Mouse (Mus musculus): ENCODE measurements around the gene Dst. TPM values are rescaled to one million over a fixed set of nuclear protein-coding genes. Genes with fewer than 3 reads are reported as not detected.

Dst gene
- total and polyA plus RNA-seq, 2 experiments from 2014 or later: 21.7 to 106 TPM

GRCm38 (mm10) chr1:34135535-34135934, 227.5 kb downstream of the Dst start:
- H3K27ac ChIP-seq (ENCODE audit: low read depth): no peak overlapping the region
- no peak overlapping the region for H3K4me3 ChIP-seq (ENCODE audit: low read depth, low read length)
- TF ChIP-seq CTCF (IDR thresholded peaks at IDR 0.05; ENCODE audit: low read depth): no peak
- no peak for TF ChIP-seq EP300 (IDR thresholded peaks at IDR 0.05; ENCODE audit: low read depth)
- 87% methylated on average over 3 of the region's 3 CpGs for WGBS
- H3K4me1 ChIP-seq (ENCODE audit: control insufficient read depth, insufficient read depth): peaks cover 40% of the 10 kb centered on the region
- no peaks in the 10 kb centered on the region for H3K27me3 ChIP-seq (ENCODE audit: control insufficient read depth, insufficient read depth, low read length)
- ATAC-seq (ENCODE audit: insufficient read depth, low read depth) (no peak), DNase-seq (ENCODE audit: low spot score) (no peak)
- no peak overlapping the region for H3K9ac ChIP-seq (replicated peaks; ENCODE audit: low read depth, low read length)
- H3K36me3 ChIP-seq (replicated peaks; ENCODE audit: control insufficient read depth, insufficient read depth, low read length): peaks cover 16% of the 10 kb centered on the region
- H3K4me2 ChIP-seq (ENCODE audit: low read depth, low read length): no peak overlapping the region
- H3K9me3 ChIP-seq (replicated peaks; ENCODE audit: control insufficient read depth, low read length): no peaks in the 10 kb centered on the region

GRCm38 (mm10) chr1:34139191-34139853, 231.3 kb downstream of the Dst start:
- Histone ChIP-seq H3K4me2 (ENCODE audit: low read depth, low read length) (no peak overlapping the region), H3K9ac (replicated peaks; ENCODE audit: low read depth, low read length) (no peak overlapping the region), H3K4me1 (ENCODE audit: control insufficient read depth, insufficient read depth) (peaks cover 20% of the 10 kb centered on the region), H3K27ac (ENCODE audit: low read depth) (no peak overlapping the region), H3K4me3 (ENCODE audit: low read depth, low read length) (no peak overlapping the region), H3K27me3 (ENCODE audit: control insufficient read depth, insufficient read depth, low read length) (no peaks in the 10 kb centered on the region), H3K36me3 (replicated peaks; ENCODE audit: control insufficient read depth, insufficient read depth, low read length) (peaks cover 16% of the 10 kb centered on the region), H3K9me3 (replicated peaks; ENCODE audit: control insufficient read depth, low read length) (no peaks in the 10 kb centered on the region)
- 73% methylated on average over 13 of the region's 13 CpGs for WGBS
- DNase-seq (ENCODE audit: low spot score) (no peak), ATAC-seq (ENCODE audit: insufficient read depth, low read depth) (no peak)
- no peak for TF ChIP-seq EP300 (IDR thresholded peaks at IDR 0.05; ENCODE audit: low read depth)
- no peak for TF ChIP-seq CTCF (IDR thresholded peaks at IDR 0.05; ENCODE audit: low read depth)

GRCm38 (mm10) chr1:34139871-34140471, 231.9 kb downstream of the Dst start:
- peaks cover 16% of the 10 kb centered on the region for H3K36me3 ChIP-seq (replicated peaks; ENCODE audit: control insufficient read depth, insufficient read depth, low read length)
- H3K9ac ChIP-seq (replicated peaks; ENCODE audit: low read depth, low read length): no peak overlapping the region
- no peaks in the 10 kb centered on the region for H3K27me3 ChIP-seq (ENCODE audit: control insufficient read depth, insufficient read depth, low read length)
- H3K4me3 ChIP-seq (ENCODE audit: low read depth, low read length): no peak overlapping the region
- 76% methylated on average over 6 of the region's 6 CpGs for WGBS
- DNase-seq (ENCODE audit: low spot score) (no peak), ATAC-seq (ENCODE audit: insufficient read depth, low read depth) (no peak)
- peaks cover 20% of the 10 kb centered on the region for H3K4me1 ChIP-seq (ENCODE audit: control insufficient read depth, insufficient read depth)
- TF ChIP-seq EP300 (IDR thresholded peaks at IDR 0.05; ENCODE audit: low read depth) (no peak), CTCF (IDR thresholded peaks at IDR 0.05; ENCODE audit: low read depth) (no peak)
- peak overlapping the region; percentile 74 for H3K27ac ChIP-seq (ENCODE audit: low read depth)
- H3K4me2 ChIP-seq (ENCODE audit: low read depth, low read length): no peak overlapping the region
- H3K9me3 ChIP-seq (replicated peaks; ENCODE audit: control insufficient read depth, low read length): no peaks in the 10 kb centered on the region

- no peak overlapping the region for H3K4me3 ChIP-seq (ENCODE audit: low read depth, low read length)
- H3K9me3 ChIP-seq (replicated peaks; ENCODE audit: control insufficient read depth, low read length): no peaks in the 10 kb centered on the region
- 0 out of 2 replicates have a peak overlapping the region, but pooled peaks have one; percentile 6 for H3K4me2 ChIP-seq (ENCODE audit: low read depth, low read length)
- no peak for ATAC-seq (ENCODE audit: insufficient read depth, low read depth)
- 38% methylated on average over 3 of the region's 3 CpGs for whole genome bisulfite sequencing
- DNase-seq (ENCODE audit: low spot score): no peak
- H3K27ac ChIP-seq (ENCODE audit: low read depth): peak overlapping the region; percentile 74
- H3K9ac ChIP-seq (replicated peaks; ENCODE audit: low read depth, low read length): no peak overlapping the region
- peaks cover 20% of the 10 kb centered on the region for H3K4me1 ChIP-seq (ENCODE audit: control insufficient read depth, insufficient read depth)
- peaks cover 11% of the 10 kb centered on the region for H3K36me3 ChIP-seq (replicated peaks; ENCODE audit: control insufficient read depth, insufficient read depth, low read length)
- TF ChIP-seq CTCF (IDR thresholded peaks at IDR 0.05; ENCODE audit: low read depth): no peak
- no peak for TF ChIP-seq EP300 (IDR thresholded peaks at IDR 0.05; ENCODE audit: low read depth)
- H3K27me3 ChIP-seq (ENCODE audit: control insufficient read depth, insufficient read depth, low read length): no peaks in the 10 kb centered on the region
Observed at GRCm38 (mm10) chr1:34140686-34141085, 232.7 kb downstream of the Dst start.

GRCm38 (mm10) chr1:34142951-34143580, 235.0 kb downstream of the Dst start:
- Histone ChIP-seq H3K4me3 (ENCODE audit: low read depth, low read length) (no peak overlapping the region), H3K4me1 (ENCODE audit: control insufficient read depth, insufficient read depth) (peaks cover 20% of the 10 kb centered on the region), H3K36me3 (replicated peaks; ENCODE audit: control insufficient read depth, insufficient read depth, low read length) (0 out of 2 replicates have a peak, but pooled peaks cover 2% of the 10 kb centered on the region), H3K9ac (replicated peaks; ENCODE audit: low read depth, low read length) (no peak overlapping the region), H3K4me2 (ENCODE audit: low read depth, low read length) (no peak overlapping the region), H3K9me3 (replicated peaks; ENCODE audit: control insufficient read depth, low read length) (no peaks in the 10 kb centered on the region), H3K27ac (ENCODE audit: low read depth) (0 out of 2 replicates have a peak overlapping the region, but pooled peaks have one; percentile 36), H3K27me3 (ENCODE audit: control insufficient read depth, insufficient read depth, low read length) (no peaks in the 10 kb centered on the region)
- 43% methylated on average over 9 of the region's 9 CpGs for whole genome bisulfite sequencing
- peak; percentile 58 for ATAC-seq (ENCODE audit: insufficient read depth, low read depth)
- TF ChIP-seq CTCF (IDR thresholded peaks at IDR 0.05; ENCODE audit: low read depth) (no peak), EP300 (IDR thresholded peaks at IDR 0.05; ENCODE audit: low read depth) (no peak)
- DNase-seq (ENCODE audit: low spot score): peak; percentile 41

All from heart, postnatal 0 days (tissue).